Mouse (Mus musculus) urinary bladder, adult 18-20 months (tissue): Measurements from ENCODE around the gene Aqp9.

Experiments
- DNase-seq, 2 experiments: peaks; one replicate each; pipeline ENCODE4 v3.0.0; 2022; ENCODE audit warnings: low spot score in 2 of 2, mixed read lengths in 2 of 2

Aqp9 gene

DNA sequence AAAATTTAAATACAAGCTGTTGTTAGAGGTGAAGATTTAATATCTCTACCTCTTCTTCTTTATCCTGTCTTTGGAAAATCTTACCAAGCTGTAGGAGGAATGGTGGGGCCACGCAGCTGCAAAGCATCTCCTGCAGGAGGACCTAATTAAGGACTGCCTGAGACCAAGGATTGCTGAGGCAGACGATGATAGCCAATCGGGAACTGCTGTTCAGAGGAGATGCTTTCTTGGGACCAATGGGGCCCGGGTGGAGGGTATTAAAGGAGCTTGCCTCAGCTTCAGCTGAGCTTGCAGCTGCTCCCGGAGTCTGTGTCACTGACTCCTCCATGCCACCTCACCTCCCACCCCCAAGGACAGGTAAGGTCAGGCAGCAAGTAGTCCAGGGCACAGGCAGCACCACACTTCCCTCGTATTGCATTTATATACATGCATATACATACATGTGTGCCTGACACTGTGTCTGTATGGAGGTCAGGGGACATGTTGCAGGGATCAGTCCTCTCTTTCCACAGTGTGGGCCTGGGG is 99.6 kb downstream of the Aqp9 start:
- DNase-seq: no peak

DNA sequence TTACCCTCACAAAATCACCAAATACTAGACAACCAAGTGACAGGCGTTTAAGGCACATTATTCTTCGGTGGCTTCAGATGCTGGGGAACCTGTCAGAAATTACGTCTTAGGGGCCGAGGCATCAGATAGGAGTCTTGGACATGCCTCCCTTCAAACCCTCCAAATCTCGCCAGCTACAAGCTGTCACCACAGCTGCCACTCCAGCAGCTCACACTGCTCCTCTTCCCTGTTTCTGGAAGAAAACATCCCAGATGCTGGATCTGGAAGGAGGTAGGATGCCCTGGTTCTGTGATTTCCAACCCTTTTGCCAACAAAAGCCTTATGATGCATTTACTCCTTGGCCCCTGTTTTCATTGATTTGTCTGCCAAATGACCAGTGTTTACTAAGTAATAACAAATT is 101.3 kb downstream of the Aqp9 start:
- DNase-seq: no peak

DNA sequence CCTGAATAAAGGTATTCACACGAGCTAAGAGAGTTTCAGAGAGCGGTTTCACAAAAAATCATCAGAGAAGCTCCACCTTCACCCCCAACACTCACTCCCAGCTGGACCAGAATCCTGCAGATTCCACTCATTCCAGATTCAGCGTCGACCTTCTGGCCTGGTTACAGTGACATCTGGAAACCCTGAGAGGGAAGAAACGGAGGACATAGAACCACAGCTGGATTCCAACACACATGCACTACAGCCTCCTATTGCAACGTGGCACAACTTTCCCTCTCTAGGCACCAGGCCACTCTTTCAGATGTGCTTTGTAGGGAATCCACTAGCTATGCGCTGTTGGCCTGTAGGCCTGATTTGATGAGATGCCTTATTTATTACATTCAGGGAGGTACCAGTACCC is 102.0 kb downstream of the Aqp9 start:
- DNase-seq: no peak

DNA sequence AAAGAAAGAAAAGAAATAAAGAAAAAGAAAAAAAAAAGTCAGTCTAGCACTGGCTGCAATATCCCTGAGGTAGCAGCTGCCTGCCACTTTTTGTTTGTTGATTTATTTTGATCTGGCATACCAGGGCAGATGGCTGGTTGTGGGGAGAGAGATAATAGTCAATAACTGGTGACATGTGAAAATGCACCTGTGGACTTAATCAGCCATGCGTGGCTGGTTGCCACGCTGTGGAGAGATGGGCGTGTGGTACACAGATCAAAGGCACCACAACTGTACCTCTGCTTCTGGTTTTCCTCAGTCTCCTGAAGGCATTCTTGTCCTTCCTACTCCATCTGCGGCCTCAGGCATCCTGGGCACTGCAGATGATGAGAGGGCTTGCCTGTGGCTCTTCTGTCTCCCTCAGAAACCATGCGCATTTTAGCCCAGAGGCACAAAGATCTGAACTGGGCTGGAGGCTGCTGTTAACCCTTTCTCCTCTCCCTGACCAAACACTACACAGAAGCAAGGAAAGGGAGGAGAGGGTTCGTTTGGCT is 103.1 kb downstream of the Aqp9 start:
- no peak for DNase-seq

- DNase-seq: no peak
These were observed 104.1 kb downstream of the Aqp9 start for GRCm38 (mm10) chr9:71064291-71064840.

DNA sequence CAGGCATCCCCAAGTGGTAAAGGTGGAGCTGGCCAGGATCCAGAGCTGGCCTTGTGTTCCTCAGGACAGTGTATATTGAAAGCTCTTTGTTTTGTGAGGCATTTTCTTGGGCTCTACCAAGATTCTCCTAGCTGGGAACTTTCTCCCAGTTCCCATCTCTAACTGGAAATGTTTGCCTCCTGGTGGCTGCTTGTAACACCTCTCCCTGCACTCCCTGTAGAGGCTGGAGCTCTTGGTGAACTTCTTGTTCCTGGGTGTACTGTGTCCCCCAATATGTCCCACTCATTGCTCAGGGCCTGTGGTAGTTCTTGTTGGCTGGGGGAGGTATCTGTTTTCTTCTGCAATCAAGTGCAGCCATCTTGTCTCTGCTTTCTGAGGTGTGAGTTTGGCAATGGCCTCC is 104.9 kb downstream of the Aqp9 start:
- no peak for DNase-seq

- DNase-seq: no peak
These were observed 105.5 kb downstream of the Aqp9 start for GRCm38 (mm10) chr9:71062976-71063375.

DNA sequence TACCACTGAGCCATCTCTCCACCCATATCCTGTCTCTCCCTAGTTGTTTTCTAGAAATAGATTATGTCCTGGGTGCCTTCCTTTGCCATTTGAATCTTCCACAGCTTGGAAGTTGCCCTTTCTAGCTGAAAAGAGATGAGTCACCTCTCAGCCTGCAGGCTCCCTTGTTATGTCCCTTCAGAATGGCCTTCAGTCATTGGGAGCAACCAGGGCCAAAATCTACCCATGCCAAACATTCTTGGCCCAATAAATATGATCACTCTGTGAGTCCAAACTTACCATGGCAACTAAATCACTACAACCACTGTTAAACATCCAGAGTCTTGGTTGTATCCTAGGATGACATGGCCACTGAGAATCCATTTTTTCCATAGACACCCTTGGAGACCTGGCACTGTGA is 106.2 kb downstream of the Aqp9 start:
- no peak for DNase-seq
